8 mouse cellular contexts compared by ENCODE assay signal in genomic region chr5:120505368-120505767, GRCm38 (mm10). TPM values are rescaled to one million over a fixed set of nuclear protein-coding genes. Genes with fewer than 3 reads are reported as not detected.
DNase-seq lines count a peak whose midpoint lies in the region; ATAC-seq and TF ChIP-seq lines count a peak whose summit lies in the region.

No protein-coding gene starts in this region.

- no peaks in the 10 kb centered on the region for H3K36me3 ChIP-seq in forebrain, embryonic 12.5 days (replicated peaks)
- no peaks in the 10 kb centered on the region for H3K36me3 ChIP-seq in lung, embryonic 16.5 days (ENCODE audit: control insufficient read depth, insufficient read depth, low read length)

- 0 out of 2 replicates have a peak overlapping the region, but pooled peaks have one; percentile 17 for H3K4me2 ChIP-seq in forebrain, embryonic 12.5 days
- H3K4me2 ChIP-seq in lung, embryonic 16.5 days (ENCODE audit: low read depth, low read length): no peak overlapping the region

- H3K4me1 ChIP-seq in forebrain, embryonic 12.5 days: peaks cover 20% of the 10 kb centered on the region
- peaks cover 9% of the 10 kb centered on the region for H3K4me1 ChIP-seq in lung, embryonic 16.5 days (replicated peaks; ENCODE audit: control insufficient read depth, insufficient read depth, low read length)

- peak; percentile 27; the same call in 1 of the 2 replicates for ATAC-seq in forebrain, embryonic 12.5 days (ENCODE audit: low FRiP score)
- ATAC-seq in lung, embryonic 16.5 days (ENCODE audit: low read depth): peak; percentile 24; the same call in 1 of the 2 replicates

- no peak overlapping the region for H3K4me3 ChIP-seq in forebrain, embryonic 12.5 days (replicated peaks)
- H3K4me3 ChIP-seq in layer of hippocampus, adult 2 months: peak overlapping the region; percentile 13; the same call in 1 of the 2 replicates
- H3K4me3 ChIP-seq in lung, embryonic 16.5 days (ENCODE audit: low read length): no peak overlapping the region

- DNase-seq in MEL-GATA-1-ER (ENCODE audit: extremely low read depth, low read depth): peak; percentile 57
- DNase-seq in c-Kit-negative CD71-positive TER-119-positive erythroid progenitor cells, embryonic 14.5 days (ENCODE audit: low read depth, low spot score): peak; percentile 59
- peak; percentile 84 to 89 for DNase-seq in heart, postnatal 14 days
- peak; percentile 45 to 75 for DNase-seq in layer of hippocampus, adult 2 months (ENCODE audit: low spot score in 2 of 2)
- peak; percentile 65 for DNase-seq in right cerebral cortex, adult 18-20 months
- DNase-seq in urinary bladder, postnatal 25 days (ENCODE audit: low spot score): peak; percentile 85

- no peaks in the 10 kb centered on the region for H3K9me3 ChIP-seq in forebrain, embryonic 12.5 days
- no peaks in the 10 kb centered on the region for H3K9me3 ChIP-seq in lung, embryonic 16.5 days (ENCODE audit: control insufficient read depth, low read length)

- no peaks in the 10 kb centered on the region for H3K27me3 ChIP-seq in forebrain, embryonic 12.5 days
- H3K27me3 ChIP-seq in lung, embryonic 16.5 days (ENCODE audit: control insufficient read depth, insufficient read depth, low read depth, low read length): no peaks in the 10 kb centered on the region

- H3K27ac ChIP-seq in forebrain, embryonic 12.5 days: no peak overlapping the region
- no peak overlapping the region for H3K27ac ChIP-seq in layer of hippocampus, adult 2 months
- no peak overlapping the region for H3K27ac ChIP-seq in lung, embryonic 16.5 days (ENCODE audit: low read length)

- peak; percentile 98 for TF ChIP-seq CTCF in layer of hippocampus, adult 2 months (conservative IDR thresholded peaks at IDR 0.05)

- H3K9ac ChIP-seq in forebrain, embryonic 12.5 days: no peak overlapping the region
- no peak overlapping the region for H3K9ac ChIP-seq in lung, embryonic 16.5 days (ENCODE audit: low read length)

- intact Hi-C loops in heart, postnatal 14 days (cut with DNase I): loop anchor here (10.0 kb wide), 2 partner anchors 169 to 239 kb away; partner anchors contain the start of gene Oas2

- WGBS in forebrain, embryonic 12.5 days: 19% methylated on average over 16 of the region's 16 CpGs
- 21% methylated on average over 16 of the region's 16 CpGs for WGBS in lung, embryonic 16.5 days

RNA-seq across cellular contexts. Expression of gene Plbd2, which starts 1.9 kb away (rescaled TPM):
- 25.9 and 26.6 TPM in 2 replicates for polyA plus RNA-seq in forebrain, embryonic 12.5 days (2016; fragmentation: Nextera tagmentation; extraction: Ambion mirVana)
- 10 to 100 TPM; 37.5 to 42.2 TPM for total RNA-seq in heart, postnatal 14 days (2021)
- total RNA-seq in layer of hippocampus, adult 2 months (2021): 10 to 100 TPM; 62.6 to 66.0 TPM
- 48.8 and 50.5 TPM in 2 replicates for polyA plus RNA-seq in lung, embryonic 16.5 days (2015; fragmentation: Nextera tagmentation; extraction: Ambion mirVana)

RNA-seq across cellular contexts. Expression of gene Slc8b1, which starts 5.6 kb away (rescaled TPM):
- polyA plus RNA-seq in forebrain, embryonic 12.5 days (2016; fragmentation: Nextera tagmentation; extraction: Ambion mirVana): 2.3 and 2.8 TPM in 2 replicates
- total RNA-seq in heart, postnatal 14 days (2021): 10 to 100 TPM in 1 of 2 experiments, 1 to 10 TPM in 1; 8.7 to 16.4 TPM
- 10 to 100 TPM in 1 of 2 experiments, 1 to 10 TPM in 1; 8.7 to 12.1 TPM for total RNA-seq in layer of hippocampus, adult 2 months (2021)
- polyA plus RNA-seq in lung, embryonic 16.5 days (2015; fragmentation: Nextera tagmentation; extraction: Ambion mirVana): 8.5 and 8.6 TPM in 2 replicates

RNA-seq across cellular contexts. Expression of gene Sds, which starts 29.0 kb away (rescaled TPM):
- not detected in 2 replicates for polyA plus RNA-seq in forebrain, embryonic 12.5 days (2016; fragmentation: Nextera tagmentation; extraction: Ambion mirVana)
- not detected for total RNA-seq in heart, postnatal 14 days (2021)
- under 1 TPM in 1 of 2 experiments, not detected in 1; 0.31 TPM for total RNA-seq in layer of hippocampus, adult 2 months (2021)
- polyA plus RNA-seq in lung, embryonic 16.5 days (2015; fragmentation: Nextera tagmentation; extraction: Ambion mirVana): 0.26 TPM in 1 of 2 replicates, not detected in the other

RNA-seq across cellular contexts. Expression of gene Sdsl, which starts 32.8 kb away (rescaled TPM):
- polyA plus RNA-seq in forebrain, embryonic 12.5 days (2016; fragmentation: Nextera tagmentation; extraction: Ambion mirVana): 4.5 and 5.1 TPM in 2 replicates
- 10 to 100 TPM in 1 of 2 experiments, 1 to 10 TPM in 1; 8.7 to 10.9 TPM for total RNA-seq in heart, postnatal 14 days (2021)
- 1 to 10 TPM; 7.9 to 8.5 TPM for total RNA-seq in layer of hippocampus, adult 2 months (2021)
- polyA plus RNA-seq in lung, embryonic 16.5 days (2015; fragmentation: Nextera tagmentation; extraction: Ambion mirVana): 7.7 and 8.1 TPM in 2 replicates
